Mouse (Mus musculus) hindbrain, embryonic 11.5 days (tissue): ENCODE measurements at regions not wholly inside any gene's neighbourhood (a gene's known extent, or its start where the extent isn't known, plus 50 kb on each side); places are given as distances from the start of the nearest gene placed in this dataset.

Experiments used
- ATAC-seq: fragments of 200-750 bp; cut with Nextera tagmentation; 2 replicates; pipeline ENCODE4 v1.8.0; 2017; ENCODE audit warnings: mild to moderate bottlenecking, moderate TSS enrichment, moderate library complexity; ENCODE audit not compliant: low FRiP score
- DNase-seq: peaks from one replicate; pipeline ENCODE4 v3.0.0-alpha.2; 2015; ENCODE audit warnings: low spot score
- H3K27ac ChIP-seq: fragments of 300-500 bp; sonication (generic); 2 replicates; pipeline ENCODE4 v1.5.1; 2014; ENCODE audit warnings: mild to moderate bottlenecking, low read depth, low read length
- H3K27me3 ChIP-seq: fragments of 300-500 bp; sonication (generic); 2 replicates; pipeline ENCODE4 v1.6.1; 2014; ENCODE audit warnings: mild to moderate bottlenecking, low read length, moderate library complexity, mixed read lengths; ENCODE audit not compliant: control insufficient read depth, insufficient read depth
- H3K36me3 ChIP-seq: fragments of 300-500 bp; sonication (generic); 2 replicates; pipeline ENCODE4 v1.6.1; 2014; ENCODE audit warnings: mild to moderate bottlenecking, low read length, moderate library complexity, mixed read lengths; ENCODE audit not compliant: control insufficient read depth, insufficient read depth
- H3K4me1 ChIP-seq: fragments of 300-500 bp; sonication (generic); replicated peaks from 2 replicates; pipeline ENCODE4 v1.6.1; 2014; ENCODE audit warnings: low read length, mixed read lengths; ENCODE audit not compliant: control insufficient read depth, insufficient read depth
- H3K4me2 ChIP-seq: fragments of 300-500 bp; sonication (generic); replicated peaks from 2 replicates; pipeline ENCODE4 v1.6.1; 2014; ENCODE audit warnings: mild to moderate bottlenecking, low read depth, low read length
- H3K4me3 ChIP-seq: fragments of 300-500 bp; sonication (generic); 2 replicates; pipeline ENCODE4 v1.5.1; 2014; ENCODE audit warnings: low read depth, low read length
- H3K9ac ChIP-seq: fragments of 300-500 bp; sonication (generic); 2 replicates; pipeline ENCODE4 v1.6.1; 2014; ENCODE audit warnings: low read depth, low read length
- H3K9me3 ChIP-seq: fragments of 300-500 bp; sonication (generic); 2 replicates; pipeline ENCODE4 v1.6.1; 2016; ENCODE audit warnings: low read length; ENCODE audit not compliant: control insufficient read depth
- WGBS: fragments of 180-500 bp; shearing (Covaris S2); extraction: QIAGEN DNeasy Blood & Tissue Kit; methylation state at CpG from one replicate; pipeline ENCODE4 v1.1.7; 2014; 5-methylcytosine and 5-hydroxymethylcytosine counted together

GRCm38 (mm10) chr1:73123012-73123411 is 107.3 kb upstream of the Tnp1 start:
- H3K9me3 ChIP-seq: no peaks in the 10 kb centered on the region
- no peak overlapping the region for H3K4me2 ChIP-seq
- no peaks in the 10 kb centered on the region for H3K4me1 ChIP-seq
- no peak overlapping the region for H3K4me3 ChIP-seq
- no peak for ATAC-seq
- no peak overlapping the region for H3K9ac ChIP-seq
- WGBS: 70% methylated on average over 9 of the region's 9 CpGs
- no peaks in the 10 kb centered on the region for H3K27me3 ChIP-seq
- no peak for DNase-seq
- H3K27ac ChIP-seq: no peak overlapping the region
- H3K36me3 ChIP-seq: no peaks in the 10 kb centered on the region

DNA sequence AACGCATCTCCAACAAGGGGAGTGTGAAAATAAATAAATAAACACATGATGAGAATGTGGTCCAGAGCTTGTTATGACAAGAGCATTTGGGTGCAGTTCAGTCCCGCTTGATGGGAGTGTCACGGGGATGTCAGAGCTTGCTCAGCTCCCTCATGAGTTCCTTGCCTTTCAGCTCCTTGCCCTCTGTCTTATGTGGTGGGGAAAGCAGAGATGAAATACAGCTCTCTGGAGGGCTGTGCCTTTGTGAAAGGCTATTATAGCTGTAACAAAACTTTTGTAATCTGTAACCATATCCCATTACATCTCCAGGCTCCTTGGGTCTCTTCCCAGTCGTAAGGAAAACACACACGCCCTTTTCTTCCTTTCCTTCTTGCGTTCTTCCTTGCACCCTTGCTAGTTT is 103.0 kb upstream of the Tnp1 start:
- DNase-seq (no peak), ATAC-seq (no peak)
- H3K4me2 ChIP-seq: no peak overlapping the region
- H3K27me3 ChIP-seq: no peaks in the 10 kb centered on the region
- no peaks in the 10 kb centered on the region for H3K9me3 ChIP-seq
- H3K36me3 ChIP-seq: no peaks in the 10 kb centered on the region
- 66% methylated on average over 6 of the region's 6 CpGs for WGBS
- no peak overlapping the region for H3K9ac ChIP-seq
- no peaks in the 10 kb centered on the region for H3K4me1 ChIP-seq
- H3K27ac ChIP-seq: no peak overlapping the region
- no peak overlapping the region for H3K4me3 ChIP-seq

DNA sequence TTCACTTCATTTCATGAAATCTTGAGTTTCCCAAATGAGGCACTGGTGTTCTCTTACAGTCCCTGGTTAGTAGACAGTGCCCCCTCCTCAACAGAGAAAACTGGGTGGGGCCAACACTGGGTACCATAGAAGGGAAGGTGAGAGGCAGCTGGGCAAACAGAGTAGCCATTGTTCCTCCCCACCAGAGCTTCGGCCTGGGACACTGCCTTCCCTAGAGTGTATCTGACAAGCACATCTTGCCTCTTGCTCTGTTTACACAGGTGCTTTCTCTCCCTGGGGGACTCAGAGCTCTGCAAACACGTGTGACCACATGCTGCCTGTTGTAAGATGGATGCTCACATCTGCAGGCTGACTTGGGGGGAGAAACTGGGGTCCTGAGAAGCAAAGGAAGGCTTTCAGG is 100.8 kb upstream of the Tnp1 start:
- Histone ChIP-seq H3K36me3 (no peaks in the 10 kb centered on the region), H3K27me3 (no peaks in the 10 kb centered on the region), H3K27ac (no peak overlapping the region), H3K4me3 (no peak overlapping the region), H3K9ac (no peak overlapping the region), H3K4me2 (no peak overlapping the region), H3K9me3 (no peaks in the 10 kb centered on the region), H3K4me1 (no peaks in the 10 kb centered on the region)
- DNase-seq (peak; percentile 34), ATAC-seq (no peak)
- 6% methylated on average over 2 of the region's 2 CpGs for WGBS

- 84% methylated on average over 5 of the region's 5 CpGs for WGBS
- no peak for DNase-seq
These were observed 100.1 kb upstream of the Tnp1 start for GRCm38 (mm10) chr1:73115854-73116253.

DNA sequence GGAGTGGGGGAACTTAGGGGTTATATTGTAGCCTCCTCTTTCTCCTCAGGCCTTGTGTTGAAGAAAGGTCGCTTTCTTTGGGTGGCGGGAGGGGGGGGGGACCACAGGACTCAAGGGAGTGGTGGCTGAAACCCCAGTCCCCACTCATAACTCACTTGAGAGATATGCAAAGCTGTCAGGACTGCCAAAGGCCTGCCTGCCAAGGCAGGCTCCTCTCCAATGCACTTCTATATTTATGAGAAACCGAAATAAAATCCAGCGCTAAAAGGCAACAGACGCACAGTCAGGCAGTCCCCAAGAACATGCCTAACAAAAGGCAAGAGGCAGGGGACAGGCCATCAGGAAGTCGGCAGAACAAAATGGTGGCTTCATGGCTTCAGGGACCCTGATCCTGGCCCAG is 97.4 kb upstream of the Tnp1 start:
- no peak overlapping the region for H3K27ac ChIP-seq
- H3K4me3 ChIP-seq: no peak overlapping the region
- no peaks in the 10 kb centered on the region for H3K36me3 ChIP-seq
- WGBS: 87% methylated on average over 6 of the region's 6 CpGs
- H3K4me2 ChIP-seq: no peak overlapping the region
- H3K9ac ChIP-seq: no peak overlapping the region
- no peaks in the 10 kb centered on the region for H3K27me3 ChIP-seq
- DNase-seq (no peak), ATAC-seq (no peak)
- no peaks in the 10 kb centered on the region for H3K9me3 ChIP-seq
- no peaks in the 10 kb centered on the region for H3K4me1 ChIP-seq

More at GRCm38 (mm10) chr1:73115854-73116253, 100.1 kb upstream of the Tnp1 start:
- Histone ChIP-seq H3K9ac (no peak overlapping the region), H3K4me1 (no peaks in the 10 kb centered on the region), H3K27me3 (no peaks in the 10 kb centered on the region), H3K9me3 (no peaks in the 10 kb centered on the region), H3K36me3 (no peaks in the 10 kb centered on the region), H3K4me3 (no peak overlapping the region), H3K27ac (no peak overlapping the region), H3K4me2 (no peak overlapping the region)
- ATAC-seq: no peak

DNA sequence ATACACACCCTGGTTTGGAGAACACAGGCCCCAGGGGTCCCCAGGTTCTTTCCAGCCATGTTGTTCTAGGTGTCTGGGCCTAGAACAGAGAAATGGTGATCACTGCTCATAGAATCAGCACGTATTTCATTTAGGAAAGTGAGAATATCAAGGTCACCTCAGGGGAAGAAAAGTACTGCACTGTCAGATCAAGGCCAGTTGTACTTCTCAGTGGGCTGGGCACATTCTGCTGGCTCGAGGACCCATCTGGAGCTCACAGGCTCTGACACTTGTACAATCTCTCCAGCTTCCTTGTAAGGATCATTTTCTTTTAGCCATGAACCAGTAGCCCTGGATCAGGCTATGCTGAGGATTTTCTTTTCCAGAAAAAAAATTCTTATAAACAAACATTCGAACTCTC is 97.0 kb upstream of the Tnp1 start:
- WGBS: 88% methylated on average over 3 of the region's 3 CpGs
- Histone ChIP-seq H3K9me3 (no peaks in the 10 kb centered on the region), H3K4me1 (no peaks in the 10 kb centered on the region), H3K4me3 (no peak overlapping the region), H3K27me3 (no peaks in the 10 kb centered on the region), H3K36me3 (no peaks in the 10 kb centered on the region), H3K9ac (no peak overlapping the region), H3K27ac (no peak overlapping the region), H3K4me2 (no peak overlapping the region)
- DNase-seq (no peak), ATAC-seq (no peak)

- Histone ChIP-seq H3K27me3 (no peaks in the 10 kb centered on the region), H3K4me3 (no peak overlapping the region), H3K36me3 (no peaks in the 10 kb centered on the region), H3K9ac (no peak overlapping the region), H3K27ac (no peak overlapping the region), H3K4me1 (no peaks in the 10 kb centered on the region), H3K4me2 (no peak overlapping the region), H3K9me3 (no peaks in the 10 kb centered on the region)
- no peak for ATAC-seq
- DNase-seq: no peak
- 90% methylated on average over 5 of the region's 5 CpGs for WGBS
These were observed 96.2 kb upstream of the Tnp1 start for GRCm38 (mm10) chr1:73111911-73112310.

DNA sequence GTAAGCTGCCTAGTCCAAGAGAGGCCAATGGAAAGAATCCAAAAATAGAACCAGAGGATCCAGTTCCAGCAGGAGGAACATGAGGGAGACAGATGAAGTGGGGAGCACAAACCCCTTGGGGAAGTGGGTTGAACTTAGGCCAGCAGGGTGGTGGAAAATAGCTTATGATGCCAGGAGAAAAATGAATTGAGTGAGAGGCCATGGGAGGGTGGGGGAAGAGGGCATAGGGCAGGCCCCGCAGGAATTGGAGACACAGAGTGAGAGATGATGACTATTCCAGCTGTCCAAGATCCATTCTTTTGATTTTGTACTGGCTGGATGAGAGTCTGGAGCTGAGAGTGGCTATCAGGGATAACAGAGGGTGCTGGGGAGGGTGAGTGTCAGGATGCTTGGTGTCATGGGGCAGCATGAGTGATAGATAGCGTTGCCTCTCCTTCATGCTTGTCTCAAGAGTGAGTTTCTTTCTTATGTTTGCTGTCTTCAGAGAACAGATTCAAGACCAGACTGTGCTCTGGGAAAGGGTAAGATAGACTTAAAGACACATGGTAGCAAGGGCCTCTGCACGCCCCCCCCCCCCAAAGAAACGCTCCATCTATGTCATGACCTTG is 90.3 kb upstream of the Tnp1 start:
- no peak for ATAC-seq
- H3K4me1 ChIP-seq: no peaks in the 10 kb centered on the region
- no peak overlapping the region for H3K4me2 ChIP-seq
- no peak overlapping the region for H3K27ac ChIP-seq
- H3K27me3 ChIP-seq: no peaks in the 10 kb centered on the region
- H3K9ac ChIP-seq: no peak overlapping the region
- DNase-seq: no peak
- no peaks in the 10 kb centered on the region for H3K9me3 ChIP-seq
- no peak overlapping the region for H3K4me3 ChIP-seq
- H3K36me3 ChIP-seq: no peaks in the 10 kb centered on the region
- 87% methylated on average over 4 of the region's 4 CpGs for WGBS

GRCm38 (mm10) chr1:73097645-73098440 is 82.1 kb upstream of the Tnp1 start:
- H3K9me3 ChIP-seq: no peaks in the 10 kb centered on the region
- no peak overlapping the region for H3K4me3 ChIP-seq
- H3K4me1 ChIP-seq: no peaks in the 10 kb centered on the region
- ATAC-seq (no peak), DNase-seq (no peak)
- 83% methylated on average over 6 of the region's 6 CpGs for WGBS
- no peak overlapping the region for H3K9ac ChIP-seq
- H3K27me3 ChIP-seq: no peaks in the 10 kb centered on the region
- H3K4me2 ChIP-seq: no peak overlapping the region
- H3K36me3 ChIP-seq: no peaks in the 10 kb centered on the region
- no peak overlapping the region for H3K27ac ChIP-seq
